Mouse (Mus musculus): ENCODE data around the gene Olfr122.

Olfr122 gene

DNA sequence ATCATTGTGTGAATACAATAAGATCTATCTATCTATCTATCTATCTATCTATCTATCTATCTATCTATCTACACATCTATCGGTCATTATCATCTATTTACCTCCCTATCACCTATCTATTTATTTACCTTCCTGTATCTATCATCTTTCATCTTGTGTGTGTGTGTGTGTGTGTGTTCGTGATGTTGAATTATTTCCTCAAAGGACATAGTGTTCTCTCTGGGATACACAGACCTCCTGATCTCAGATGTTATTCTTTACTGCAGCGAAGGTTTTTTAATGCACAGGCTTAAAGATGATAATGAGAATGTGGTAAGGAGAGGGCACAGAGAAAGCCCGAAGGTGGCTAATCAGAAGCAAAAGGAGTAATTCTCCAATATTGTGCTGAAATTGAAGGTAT, at the start of gene Olfr122:
TSS of gene Olfr122 (plus strand) at position 301 of the 400 bp plus-strand sequence.
- no peak for DNase-seq

GRCm38 (mm10) chr17:37721508-37721907, 46.9 kb upstream of the Olfr122 start, which contains the start of gene Olfr120:
TSS of gene Olfr120 (plus strand) at chr17:37721808.
- no peak for DNase-seq

DNA sequence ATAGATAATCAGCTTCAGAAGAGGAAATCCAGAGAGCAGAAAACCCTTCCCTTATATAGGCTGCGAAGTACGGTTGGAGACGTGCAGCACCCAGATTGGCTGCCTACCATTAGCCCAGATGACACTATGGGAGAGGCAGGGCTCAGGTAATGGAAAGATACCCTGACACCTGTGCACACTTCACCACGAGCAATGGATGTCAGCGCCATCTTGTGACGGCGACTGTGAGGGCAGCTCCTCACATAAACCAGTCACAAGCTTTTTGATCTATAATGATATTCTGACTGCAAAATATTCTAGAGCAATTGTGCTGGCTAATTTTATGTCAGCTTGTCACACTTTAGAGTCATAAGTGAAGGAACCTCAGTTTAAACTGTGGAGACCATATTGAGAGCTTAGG, 30.3 kb upstream of the Olfr122 start:
- DNase-seq = no peak

DNA sequence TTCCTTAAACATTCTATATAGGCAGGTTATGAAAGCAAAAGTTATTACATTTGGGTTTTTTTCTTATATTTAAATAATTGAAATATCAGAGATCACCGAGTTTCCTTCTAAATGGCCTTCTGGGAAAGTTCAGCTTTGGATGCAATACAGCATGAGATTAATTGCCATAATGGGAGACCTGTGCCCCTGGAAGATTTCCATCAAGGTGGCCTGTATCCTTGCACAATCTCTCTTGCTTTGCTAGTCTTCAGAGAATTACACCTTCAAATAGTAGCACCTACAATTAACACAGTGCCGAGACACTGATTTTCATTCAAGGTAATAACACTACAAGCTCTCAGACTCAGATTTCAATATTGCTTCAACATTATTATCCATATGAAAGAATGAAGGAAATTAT, 24.8 kb downstream of the Olfr122 start, which contains the start of gene Olfr123:
TSS of gene Olfr123 (plus strand) at position 301 of the 400 bp plus-strand sequence.
- DNase-seq = no peak

GRCm38 (mm10) chr17:37799588-37799987, 31.2 kb downstream of the Olfr122 start, which contains the start of gene Olfr124:
TSS of gene Olfr124 (plus strand) at chr17:37799888.
- DNase-seq = no peak

All from thymus, postnatal 14 days (tissue).